Mouse (Mus musculus): ENCODE data around the gene Tmtc2. TPM values are rescaled to one million over a fixed set of nuclear protein-coding genes. Genes with fewer than 3 reads are reported as not detected.

The Tmtc2 gene
- total RNA-seq, 2 experiments from 2014 or later: not detected

- no peak for ATAC-seq (replicated peaks; ENCODE audit: low FRiP score, poor library complexity, severe bottlenecking)
These were observed 144.0 kb downstream of the Tmtc2 start for GRCm38 (mm10) chr10:105430232-105430631.

- no peak for ATAC-seq (replicated peaks; ENCODE audit: low FRiP score, poor library complexity, severe bottlenecking)
These were observed 146.2 kb downstream of the Tmtc2 start for GRCm38 (mm10) chr10:105428080-105428479.

GRCm38 (mm10) chr10:105427625-105428024 is 146.6 kb downstream of the Tmtc2 start:
- no peak for ATAC-seq (replicated peaks; ENCODE audit: low FRiP score, poor library complexity, severe bottlenecking)

GRCm38 (mm10) chr10:105425052-105425451 is 149.2 kb downstream of the Tmtc2 start:
- no peak for ATAC-seq (replicated peaks; ENCODE audit: low FRiP score, poor library complexity, severe bottlenecking)

- ATAC-seq (replicated peaks; ENCODE audit: low FRiP score, poor library complexity, severe bottlenecking): no peak
These were observed 151.1 kb downstream of the Tmtc2 start for GRCm38 (mm10) chr10:105423187-105423586.

GRCm38 (mm10) chr10:105417845-105418383 is 156.3 kb downstream of the Tmtc2 start:
- ATAC-seq (replicated peaks; ENCODE audit: low FRiP score, poor library complexity, severe bottlenecking): 0 out of 2 replicates have a peak, but pooled peaks have one; percentile 34

GRCm38 (mm10) chr10:105416601-105417000 is 157.7 kb downstream of the Tmtc2 start:
- no peak for ATAC-seq (replicated peaks; ENCODE audit: low FRiP score, poor library complexity, severe bottlenecking)

GRCm38 (mm10) chr10:105405856-105406527 is 168.3 kb downstream of the Tmtc2 start:
- no peak for ATAC-seq (replicated peaks; ENCODE audit: low FRiP score, poor library complexity, severe bottlenecking)

- no peak for ATAC-seq (replicated peaks; ENCODE audit: low FRiP score, poor library complexity, severe bottlenecking)
These were observed 170.3 kb downstream of the Tmtc2 start for GRCm38 (mm10) chr10:105403931-105404330.

- ATAC-seq (replicated peaks; ENCODE audit: low FRiP score, poor library complexity, severe bottlenecking): no peak
These were observed 171.8 kb downstream of the Tmtc2 start for GRCm38 (mm10) chr10:105402481-105402779.

GRCm38 (mm10) chr10:105401754-105402480 is 172.3 kb downstream of the Tmtc2 start:
- ATAC-seq (replicated peaks; ENCODE audit: low FRiP score, poor library complexity, severe bottlenecking): no peak

GRCm38 (mm10) chr10:105399316-105399715 is 174.9 kb downstream of the Tmtc2 start:
- no peak for ATAC-seq (replicated peaks; ENCODE audit: low FRiP score, poor library complexity, severe bottlenecking)

GRCm38 (mm10) chr10:105384065-105384464 is 190.2 kb downstream of the Tmtc2 start:
- ATAC-seq (replicated peaks; ENCODE audit: low FRiP score, poor library complexity, severe bottlenecking): no peak

- no peak for ATAC-seq (replicated peaks; ENCODE audit: low FRiP score, poor library complexity, severe bottlenecking)
These were observed 192.5 kb downstream of the Tmtc2 start for GRCm38 (mm10) chr10:105381705-105382104.

GRCm38 (mm10) chr10:105381202-105381601 is 193.0 kb downstream of the Tmtc2 start:
- ATAC-seq (replicated peaks; ENCODE audit: low FRiP score, poor library complexity, severe bottlenecking): no peak

GRCm38 (mm10) chr10:105380584-105380983 is 193.7 kb downstream of the Tmtc2 start:
- ATAC-seq (replicated peaks; ENCODE audit: low FRiP score, poor library complexity, severe bottlenecking): no peak

GRCm38 (mm10) chr10:105377711-105378110 is 196.5 kb downstream of the Tmtc2 start:
- ATAC-seq (replicated peaks; ENCODE audit: low FRiP score, poor library complexity, severe bottlenecking): no peak

- ATAC-seq (replicated peaks; ENCODE audit: low FRiP score, poor library complexity, severe bottlenecking): no peak
These were observed 201.0 kb downstream of the Tmtc2 start for GRCm38 (mm10) chr10:105373265-105373664.

GRCm38 (mm10) chr10:105368242-105368641 is 206.0 kb downstream of the Tmtc2 start:
- ATAC-seq (replicated peaks; ENCODE audit: low FRiP score, poor library complexity, severe bottlenecking): no peak

GRCm38 (mm10) chr10:105364480-105364879 is 209.8 kb downstream of the Tmtc2 start:
- no peak for ATAC-seq (replicated peaks; ENCODE audit: low FRiP score, poor library complexity, severe bottlenecking)

GRCm38 (mm10) chr10:105350301-105350700 is 223.9 kb downstream of the Tmtc2 start:
- no peak for ATAC-seq (replicated peaks; ENCODE audit: low FRiP score, poor library complexity, severe bottlenecking)

All from erythroid progenitor cell, adult 5-6 weeks (primary cell).